Mouse (Mus musculus) heart, adult 2 months (tissue): Measurements from ENCODE around the gene Nthl1.

Experiments used
- CTCF ChIP-seq: fragments of 200-600 bp; IDR thresholded peaks from 2 replicates; pipeline ENCODE4 v1.8.1; 2022; ENCODE audit warnings: antibody characterized with exemption, mild to moderate bottlenecking, moderate library complexity
- POLR2A ChIP-seq: fragments of 200-500 bp; IDR thresholded peaks from 2 replicates; pipeline ENCODE4 v1.6.1; 2011; ENCODE audit warnings: mild to moderate bottlenecking, low read depth, low read length, control low read depth; ENCODE audit not compliant: insufficient read depth

- no peak for TF ChIP-seq CTCF
- TF ChIP-seq POLR2A, result no peak; the same call in 1 of the 2 replicates
Observed at GRCm38 (mm10) chr17:24647493-24647892, 15.0 kb downstream of the Nthl1 start.
